Mouse (Mus musculus) midbrain, embryonic 16.5 days (tissue): ENCODE measurements at regions not wholly inside any gene's neighbourhood (a gene's known extent, or its start where the extent isn't known, plus 50 kb on each side); places are given as distances from the start of the nearest gene placed in this dataset.

ENCODE experiments used
- ATAC-seq: fragments of 200-750 bp; cut with Nextera tagmentation; 2 replicates; pipeline ENCODE4 v1.8.0; 2017; ENCODE audit warnings: moderate TSS enrichment
- H3K27ac ChIP-seq: fragments of 300-500 bp; sonication (generic); 2 replicates; pipeline ENCODE4 v1.5.1; 2014; ENCODE audit warnings: mild to moderate bottlenecking, low read length, mixed read lengths
- H3K27me3 ChIP-seq: fragments of 300-500 bp; sonication (generic); 2 replicates; pipeline ENCODE4 v1.6.1; 2014; ENCODE audit warnings: low read depth, low read length, mixed read lengths; ENCODE audit not compliant: control insufficient read depth, insufficient read depth
- H3K36me3 ChIP-seq: fragments of 300-500 bp; sonication (generic); 2 replicates; pipeline ENCODE4 v1.6.1; 2014; ENCODE audit warnings: mild to moderate bottlenecking, low read length, moderate library complexity, mixed read lengths; ENCODE audit not compliant: control insufficient read depth, insufficient read depth
- H3K4me1 ChIP-seq: fragments of 300-500 bp; sonication (generic); 2 replicates; pipeline ENCODE4 v1.6.1; 2014; ENCODE audit warnings: mild to moderate bottlenecking, low read length, mixed read lengths; ENCODE audit not compliant: control insufficient read depth, insufficient read depth
- H3K4me2 ChIP-seq: fragments of 300-500 bp; sonication (generic); 2 replicates; pipeline ENCODE4 v1.6.1; 2014; ENCODE audit warnings: mild to moderate bottlenecking, low read length, mixed read lengths
- H3K4me3 ChIP-seq: fragments of 300-500 bp; sonication (generic); 2 replicates; pipeline ENCODE4 v1.5.1; 2014; ENCODE audit warnings: low read depth, mild to moderate bottlenecking, low read length, moderate library complexity, mixed read lengths
- H3K9ac ChIP-seq: fragments of 300-500 bp; sonication (generic); 2 replicates; pipeline ENCODE4 v1.6.1; 2014; ENCODE audit warnings: low read depth, low read length, mixed read lengths
- H3K9me3 ChIP-seq: fragments of 300-500 bp; sonication (generic); replicated peaks from 2 replicates; pipeline ENCODE4 v1.6.1; 2014; ENCODE audit warnings: mild to moderate bottlenecking, low read length, mixed read lengths; ENCODE audit not compliant: control insufficient read depth, poor library complexity, severe bottlenecking
- WGBS: fragments of 180-500 bp; shearing (Covaris S2); extraction: QIAGEN DNeasy Blood & Tissue Kit; methylation state at CpG from one replicate; pipeline ENCODE4 v1.1.7; 2014; 5-methylcytosine and 5-hydroxymethylcytosine counted together

- Histone ChIP-seq H3K27ac (no peak overlapping the region), H3K4me3 (no peak overlapping the region), H3K9me3 (no peaks in the 10 kb centered on the region), H3K9ac (no peak overlapping the region), H3K27me3 (no peaks in the 10 kb centered on the region), H3K4me1 (no peaks in the 10 kb centered on the region), H3K4me2 (no peak overlapping the region), H3K36me3 (no peaks in the 10 kb centered on the region)
- ATAC-seq, result 0 out of 2 replicates have a peak, but pooled peaks have one; percentile 45
- 1% methylated on average over 3 of the region's 3 CpGs for WGBS
Observed at GRCm38 (mm10) chr2:44474653-44475052, 452.8 kb downstream of the Gtdc1 start.

- Histone ChIP-seq H3K9ac (no peak overlapping the region), H3K4me2 (no peak overlapping the region), H3K4me3 (no peak overlapping the region), H3K4me1 (no peaks in the 10 kb centered on the region), H3K27me3 (no peaks in the 10 kb centered on the region), H3K36me3 (no peaks in the 10 kb centered on the region), H3K27ac (no peak overlapping the region), H3K9me3 (no peaks in the 10 kb centered on the region)
- ATAC-seq, result no peak
Observed at GRCm38 (mm10) chr2:44471381-44471780, 456.1 kb downstream of the Gtdc1 start.

GRCm38 (mm10) chr2:44470953-44471352 lies 456.5 kb downstream of the Gtdc1 start:
- H3K27ac ChIP-seq, result no peak overlapping the region
- ATAC-seq, result no peak
- no peak overlapping the region for H3K4me3 ChIP-seq
- 96% methylated on average over 5 of the region's 5 CpGs for WGBS
- no peak overlapping the region for H3K9ac ChIP-seq
- no peaks in the 10 kb centered on the region for H3K4me1 ChIP-seq
- H3K27me3 ChIP-seq, result no peaks in the 10 kb centered on the region
- no peaks in the 10 kb centered on the region for H3K9me3 ChIP-seq
- H3K36me3 ChIP-seq, result no peaks in the 10 kb centered on the region
- no peak overlapping the region for H3K4me2 ChIP-seq

GRCm38 (mm10) chr2:44464631-44465030 lies 462.8 kb downstream of the Gtdc1 start:
- Histone ChIP-seq H3K36me3 (no peaks in the 10 kb centered on the region), H3K27me3 (no peaks in the 10 kb centered on the region), H3K4me2 (no peak overlapping the region), H3K4me1 (peaks cover 2% of the 10 kb centered on the region; the same call in 1 of the 2 replicates), H3K27ac (no peak overlapping the region), H3K9me3 (no peaks in the 10 kb centered on the region), H3K4me3 (no peak overlapping the region), H3K9ac (no peak overlapping the region)
- WGBS, result 86% methylated on average over 7 of the region's 7 CpGs
- ATAC-seq, result no peak

GRCm38 (mm10) chr2:44462619-44463329 lies 464.7 kb downstream of the Gtdc1 start:
- H3K36me3 ChIP-seq, result no peaks in the 10 kb centered on the region
- no peak for ATAC-seq
- H3K27ac ChIP-seq, result no peak overlapping the region
- H3K4me3 ChIP-seq, result no peak overlapping the region
- H3K9me3 ChIP-seq, result no peaks in the 10 kb centered on the region
- H3K27me3 ChIP-seq, result no peaks in the 10 kb centered on the region
- no peak overlapping the region for H3K9ac ChIP-seq
- peaks cover 2% of the 10 kb centered on the region; the same call in 1 of the 2 replicates for H3K4me1 ChIP-seq
- WGBS, result 82% methylated on average over 13 of the region's 13 CpGs
- H3K4me2 ChIP-seq, result no peak overlapping the region

GRCm38 (mm10) chr2:44461289-44462250 lies 465.9 kb downstream of the Gtdc1 start:
- no peaks in the 10 kb centered on the region for H3K27me3 ChIP-seq
- WGBS, result 60% methylated on average over 16 of the region's 16 CpGs
- H3K4me3 ChIP-seq, result no peak overlapping the region
- no peak overlapping the region for H3K9ac ChIP-seq
- peaks cover 2% of the 10 kb centered on the region; the same call in 1 of the 2 replicates for H3K4me1 ChIP-seq
- H3K36me3 ChIP-seq, result no peaks in the 10 kb centered on the region
- H3K27ac ChIP-seq, result no peak overlapping the region
- H3K4me2 ChIP-seq, result no peak overlapping the region
- no peaks in the 10 kb centered on the region for H3K9me3 ChIP-seq
- ATAC-seq, result no peak

GRCm38 (mm10) chr2:44449471-44449870 lies 478.0 kb downstream of the Gtdc1 start:
- no peaks in the 10 kb centered on the region for H3K9me3 ChIP-seq
- H3K36me3 ChIP-seq, result no peaks in the 10 kb centered on the region
- H3K4me1 ChIP-seq, result no peaks in the 10 kb centered on the region
- no peaks in the 10 kb centered on the region for H3K27me3 ChIP-seq
- H3K9ac ChIP-seq, result no peak overlapping the region
- H3K27ac ChIP-seq, result no peak overlapping the region
- no peak overlapping the region for H3K4me3 ChIP-seq
- H3K4me2 ChIP-seq, result no peak overlapping the region
- ATAC-seq, result no peak
